Mouse (Mus musculus): ENCODE measurements around the gene Gm826. TPM values are rescaled to one million over a fixed set of nuclear protein-coding genes. Genes with fewer than 3 reads are reported as not detected.

Gm826 gene
- polyA plus RNA-seq, 1 experiment from 2014 or later: not detected

GRCm38 (mm10) chr2:160360234-160360874 is 26.4 kb upstream of the Gm826 start:
- Histone ChIP-seq H3K9me3 (ENCODE audit: control insufficient read depth, low read length) (no peaks in the 10 kb centered on the region), H3K27me3 (ENCODE audit: control insufficient read depth, insufficient read depth, low read length) (peaks cover 15% of the 10 kb centered on the region; the same call in 1 of the 2 replicates), H3K9ac (ENCODE audit: low read length) (no peak overlapping the region), H3K4me2 (replicated peaks; ENCODE audit: low read depth) (no peak overlapping the region), H3K36me3 (ENCODE audit: control insufficient read depth, insufficient read depth, low read length) (no peaks in the 10 kb centered on the region), H3K4me3 (ENCODE audit: low read depth, low read length) (no peak overlapping the region), H3K27ac (replicated peaks) (no peak overlapping the region), H3K4me1 (replicated peaks; ENCODE audit: control insufficient read depth, insufficient read depth) (no peaks in the 10 kb centered on the region)
- DNase-seq (ENCODE audit: low spot score) (no peak), ATAC-seq (ENCODE audit: low FRiP score, low TSS enrichment) (no peak)
- WGBS: 39% methylated on average over 8 of the region's 8 CpGs
- TF ChIP-seq EP300 (optimal IDR thresholded peaks at IDR 0.05) (no peak), CTCF (IDR thresholded peaks at IDR 0.05; ENCODE audit: low read depth) (no peak)

GRCm38 (mm10) chr2:160358896-160359295 is 24.9 kb upstream of the Gm826 start:
- ATAC-seq (ENCODE audit: low FRiP score, low TSS enrichment) (no peak), DNase-seq (ENCODE audit: low spot score) (no peak)
- no peaks in the 10 kb centered on the region for H3K9me3 ChIP-seq (ENCODE audit: control insufficient read depth, low read length)
- no peak overlapping the region for H3K9ac ChIP-seq (ENCODE audit: low read length)
- no peaks in the 10 kb centered on the region for H3K4me1 ChIP-seq (replicated peaks; ENCODE audit: control insufficient read depth, insufficient read depth)
- H3K4me2 ChIP-seq (replicated peaks; ENCODE audit: low read depth): no peak overlapping the region
- peaks cover 15% of the 10 kb centered on the region; the same call in 1 of the 2 replicates for H3K27me3 ChIP-seq (ENCODE audit: control insufficient read depth, insufficient read depth, low read length)
- WGBS: 18% methylated on average over 4 of the region's 4 CpGs
- no peak overlapping the region for H3K27ac ChIP-seq (replicated peaks)
- no peak overlapping the region for H3K4me3 ChIP-seq (ENCODE audit: low read depth, low read length)
- TF ChIP-seq CTCF (IDR thresholded peaks at IDR 0.05; ENCODE audit: low read depth): no peak
- TF ChIP-seq EP300 (optimal IDR thresholded peaks at IDR 0.05): no peak
- no peaks in the 10 kb centered on the region for H3K36me3 ChIP-seq (ENCODE audit: control insufficient read depth, insufficient read depth, low read length)

GRCm38 (mm10) chr2:160357442-160357841 is 23.5 kb upstream of the Gm826 start:
- no peaks in the 10 kb centered on the region for H3K36me3 ChIP-seq (ENCODE audit: control insufficient read depth, insufficient read depth, low read length)
- no peak overlapping the region for H3K27ac ChIP-seq (replicated peaks)
- DNase-seq (ENCODE audit: low spot score): no peak
- no peaks in the 10 kb centered on the region for H3K9me3 ChIP-seq (ENCODE audit: control insufficient read depth, low read length)
- peaks cover 8% of the 10 kb centered on the region; the same call in 1 of the 2 replicates for H3K27me3 ChIP-seq (ENCODE audit: control insufficient read depth, insufficient read depth, low read length)
- no peak overlapping the region for H3K9ac ChIP-seq (ENCODE audit: low read length)
- no peak overlapping the region for H3K4me2 ChIP-seq (replicated peaks; ENCODE audit: low read depth)
- TF ChIP-seq CTCF (IDR thresholded peaks at IDR 0.05; ENCODE audit: low read depth): no peak
- no peak for TF ChIP-seq EP300 (optimal IDR thresholded peaks at IDR 0.05)
- WGBS: 66% methylated on average over 4 of the region's 4 CpGs
- no peak overlapping the region for H3K4me3 ChIP-seq (ENCODE audit: low read depth, low read length)
- ATAC-seq (ENCODE audit: low FRiP score, low TSS enrichment): no peak
- no peaks in the 10 kb centered on the region for H3K4me1 ChIP-seq (replicated peaks; ENCODE audit: control insufficient read depth, insufficient read depth)

- H3K27ac ChIP-seq (replicated peaks): no peak overlapping the region
- H3K4me3 ChIP-seq (ENCODE audit: low read depth, low read length): no peak overlapping the region
- TF ChIP-seq EP300 (optimal IDR thresholded peaks at IDR 0.05) (no peak), CTCF (IDR thresholded peaks at IDR 0.05; ENCODE audit: low read depth) (peak; percentile 68)
- no peak overlapping the region for H3K4me2 ChIP-seq (replicated peaks; ENCODE audit: low read depth)
- ATAC-seq (ENCODE audit: low FRiP score, low TSS enrichment) (no peak), DNase-seq (ENCODE audit: low spot score) (no peak)
- H3K4me1 ChIP-seq (replicated peaks; ENCODE audit: control insufficient read depth, insufficient read depth): no peaks in the 10 kb centered on the region
- no peaks in the 10 kb centered on the region for H3K9me3 ChIP-seq (ENCODE audit: control insufficient read depth, low read length)
- H3K27me3 ChIP-seq (ENCODE audit: control insufficient read depth, insufficient read depth, low read length): no peaks in the 10 kb centered on the region
- no peak overlapping the region for H3K9ac ChIP-seq (ENCODE audit: low read length)
- WGBS: 61% methylated on average over 5 of the region's 5 CpGs
- H3K36me3 ChIP-seq (ENCODE audit: control insufficient read depth, insufficient read depth, low read length): no peaks in the 10 kb centered on the region
These were observed 22.2 kb upstream of the Gm826 start for GRCm38 (mm10) chr2:160356132-160356531.

GRCm38 (mm10) chr2:160354319-160354718 is 20.4 kb upstream of the Gm826 start:
- no peak for TF ChIP-seq EP300 (optimal IDR thresholded peaks at IDR 0.05)
- peak; percentile 33; the same call in 1 of the 2 replicates for TF ChIP-seq CTCF (IDR thresholded peaks at IDR 0.05; ENCODE audit: low read depth)
- Histone ChIP-seq H3K27me3 (ENCODE audit: control insufficient read depth, insufficient read depth, low read length) (no peaks in the 10 kb centered on the region), H3K27ac (replicated peaks) (no peak overlapping the region), H3K9ac (ENCODE audit: low read length) (no peak overlapping the region), H3K4me2 (replicated peaks; ENCODE audit: low read depth) (no peak overlapping the region), H3K36me3 (ENCODE audit: control insufficient read depth, insufficient read depth, low read length) (no peaks in the 10 kb centered on the region), H3K4me3 (ENCODE audit: low read depth, low read length) (no peak overlapping the region), H3K9me3 (ENCODE audit: control insufficient read depth, low read length) (no peaks in the 10 kb centered on the region), H3K4me1 (replicated peaks; ENCODE audit: control insufficient read depth, insufficient read depth) (no peaks in the 10 kb centered on the region)
- no peak for ATAC-seq (ENCODE audit: low FRiP score, low TSS enrichment)
- 65% methylated on average over 2 of the region's 2 CpGs for WGBS
- no peak for DNase-seq (ENCODE audit: low spot score)

GRCm38 (mm10) chr2:160353581-160353980 is 19.6 kb upstream of the Gm826 start:
- no peak overlapping the region for H3K9ac ChIP-seq (ENCODE audit: low read length)
- H3K27ac ChIP-seq (replicated peaks): 0 out of 2 replicates have a peak overlapping the region, but pooled peaks have one; percentile 24
- no peaks in the 10 kb centered on the region for H3K4me1 ChIP-seq (replicated peaks; ENCODE audit: control insufficient read depth, insufficient read depth)
- H3K4me3 ChIP-seq (ENCODE audit: low read depth, low read length): no peak overlapping the region
- H3K36me3 ChIP-seq (ENCODE audit: control insufficient read depth, insufficient read depth, low read length): no peaks in the 10 kb centered on the region
- no peaks in the 10 kb centered on the region for H3K27me3 ChIP-seq (ENCODE audit: control insufficient read depth, insufficient read depth, low read length)
- peak; percentile 35 for DNase-seq (ENCODE audit: low spot score)
- TF ChIP-seq EP300 (optimal IDR thresholded peaks at IDR 0.05): no peak
- TF ChIP-seq CTCF (IDR thresholded peaks at IDR 0.05; ENCODE audit: low read depth): no peak
- no peak overlapping the region for H3K4me2 ChIP-seq (replicated peaks; ENCODE audit: low read depth)
- peak; percentile 76 for ATAC-seq (ENCODE audit: low FRiP score, low TSS enrichment)
- no peaks in the 10 kb centered on the region for H3K9me3 ChIP-seq (ENCODE audit: control insufficient read depth, low read length)
- WGBS: 30% methylated on average over 2 of the region's 2 CpGs
